Comparison of ENCODE assay signal across 34 mouse cellular contexts in the genomic region with DNA sequence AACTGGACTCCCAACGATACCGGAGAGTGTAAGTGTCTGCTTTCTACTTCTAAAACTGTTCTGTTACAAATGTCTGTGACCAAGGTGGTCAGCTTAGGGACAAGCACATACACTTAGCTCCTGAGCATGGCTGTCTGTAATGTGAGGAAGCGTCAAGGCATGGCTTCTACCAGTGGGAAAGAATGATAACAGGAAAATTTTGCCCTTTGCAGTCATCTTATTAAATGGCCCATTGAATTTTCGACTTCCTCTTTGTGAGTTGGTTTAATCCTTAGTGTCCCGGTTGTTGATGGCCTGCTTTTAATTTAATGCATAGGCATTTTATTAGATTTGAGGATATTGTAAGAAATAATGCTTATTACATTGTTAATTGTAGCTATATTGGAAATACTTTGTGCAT.
"Had no signal": no experiment of that assay in that cellular context is flagged by ENCODE, and none has a peak within 500 bp of the region (broad histone marks: within the 10 kb centered on the region; RNA-seq: fewer than 3 reads in every experiment).

No protein-coding gene starts in this region.

- H3K9ac ChIP-seq: heart, embryonic 12.5 days; heart, embryonic 13.5 days; heart, embryonic 15.5 days; hindbrain, embryonic 12.5 days; hindbrain, embryonic 13.5 days; hindbrain, embryonic 14.5 days; hindbrain, embryonic 15.5 days; intestine, embryonic 15.5 days; kidney, embryonic 15.5 days had no signal

- DNase-seq: heart, postnatal 10 days; heart, postnatal 14 days; heart, postnatal 36 days; heart, postnatal 4 days; kidney, adult 11 months; kidney, adult 18-20 months; kidney, adult 2 months; kidney, adult 8-10 months; kidney, adult 9 months; kidney, postnatal 10 days; kidney, postnatal 14 days; kidney, postnatal 25 days; kidney, postnatal 36 days; kidney, postnatal 4 days; layer of hippocampus, adult 9-11 months; layer of hippocampus, postnatal 36 days had no signal

- H3K9me3 ChIP-seq: heart, embryonic 12.5 days; heart, embryonic 13.5 days; heart, embryonic 15.5 days; hindbrain, embryonic 10.5 days; hindbrain, embryonic 12.5 days; hindbrain, embryonic 13.5 days; hindbrain, embryonic 15.5 days; intestine, embryonic 15.5 days; kidney, embryonic 15.5 days had no signal

- H3K4me3 ChIP-seq: heart, embryonic 12.5 days; heart, embryonic 13.5 days; heart, embryonic 15.5 days; hindbrain, embryonic 10.5 days; hindbrain, embryonic 12.5 days; hindbrain, embryonic 13.5 days; hindbrain, embryonic 15.5 days; intestine, embryonic 15.5 days; kidney, embryonic 15.5 days; layer of hippocampus, adult 2 months; left cerebral cortex, adult 2 months had no signal

- H3K27me3 ChIP-seq: heart, embryonic 12.5 days; heart, embryonic 13.5 days; heart, embryonic 15.5 days; hindbrain, embryonic 12.5 days; hindbrain, embryonic 13.5 days; hindbrain, embryonic 15.5 days; intestine, embryonic 15.5 days; kidney, embryonic 15.5 days had no signal

- H3K27ac ChIP-seq: heart, embryonic 13.5 days; heart, embryonic 15.5 days; hindbrain, embryonic 10.5 days; hindbrain, embryonic 12.5 days; hindbrain, embryonic 13.5 days; hindbrain, embryonic 14.5 days; hindbrain, embryonic 15.5 days; hindbrain, postnatal 0 days; intestine, embryonic 15.5 days; kidney, embryonic 15.5 days; kidney, postnatal 0 days; layer of hippocampus, adult 2 months; left cerebral cortex, adult 2 months had no signal

- ATAC-seq: hindbrain, embryonic 16.5 days; hindbrain, postnatal 0 days; inflammation-experienced regulatory T-cells, adult 6 months; intestine, embryonic 15.5 days; intestine, embryonic 16.5 days; intestine, postnatal 0 days had no signal

- H3K4me1 ChIP-seq: heart, embryonic 12.5 days; heart, embryonic 13.5 days; heart, embryonic 15.5 days; hindbrain, embryonic 10.5 days; hindbrain, embryonic 12.5 days; hindbrain, embryonic 13.5 days; hindbrain, embryonic 15.5 days; intestine, embryonic 15.5 days; kidney, embryonic 15.5 days had no signal

- H3K36me3 ChIP-seq: heart, embryonic 15.5 days; hindbrain, embryonic 10.5 days; hindbrain, embryonic 15.5 days; intestine, embryonic 15.5 days; kidney, embryonic 15.5 days had no signal
